Mouse (Mus musculus): ENCODE results near the gene Tmc7.

Gene Tmc7

GRCm38 (mm10) chr7:118584257-118584907 lies at the start of gene Tmc7:
Gene Tmc7, minus strand, starts transcription at chr7:118584736.
- DNase-seq (ENCODE audit: low spot score), result peak; percentile 32

- no peak for DNase-seq (ENCODE audit: low spot score)
These were observed 49.4 kb upstream of the Tmc7 start for GRCm38 (mm10) chr7:118633951-118634350.

GRCm38 (mm10) chr7:118633094-118633493 lies 48.6 kb upstream of the Tmc7 start:
- DNase-seq (ENCODE audit: low spot score), result no peak

GRCm38 (mm10) chr7:118627550-118628298 lies 43.2 kb upstream of the Tmc7 start:
- DNase-seq (ENCODE audit: low spot score), result no peak

- DNase-seq (ENCODE audit: low spot score), result no peak
These were observed 36.6 kb upstream of the Tmc7 start for GRCm38 (mm10) chr7:118621094-118621493.

- DNase-seq (ENCODE audit: low spot score), result no peak
These were observed 35.8 kb upstream of the Tmc7 start for GRCm38 (mm10) chr7:118620243-118620906.

GRCm38 (mm10) chr7:118618104-118618503 lies 33.6 kb upstream of the Tmc7 start:
- DNase-seq (ENCODE audit: low spot score), result no peak

GRCm38 (mm10) chr7:118614076-118614475 lies 29.5 kb upstream of the Tmc7 start:
- DNase-seq (ENCODE audit: low spot score), result no peak

- no peak for DNase-seq (ENCODE audit: low spot score)
These were observed 27.4 kb upstream of the Tmc7 start for GRCm38 (mm10) chr7:118611933-118612332.

- no peak for DNase-seq (ENCODE audit: low spot score)
These were observed 26.7 kb upstream of the Tmc7 start for GRCm38 (mm10) chr7:118611185-118611749.

GRCm38 (mm10) chr7:118610721-118611120 lies 26.2 kb upstream of the Tmc7 start:
- DNase-seq (ENCODE audit: low spot score), result no peak

GRCm38 (mm10) chr7:118609815-118610214 lies 25.3 kb upstream of the Tmc7 start:
- DNase-seq (ENCODE audit: low spot score), result no peak

GRCm38 (mm10) chr7:118604842-118605241 lies 20.3 kb upstream of the Tmc7 start:
- DNase-seq (ENCODE audit: low spot score), result no peak

- no peak for DNase-seq (ENCODE audit: low spot score)
These were observed 15.6 kb upstream of the Tmc7 start for GRCm38 (mm10) chr7:118599954-118600631.

- no peak for DNase-seq (ENCODE audit: low spot score)
These were observed 12.7 kb upstream of the Tmc7 start, which contains the start of gene Tmc5 for GRCm38 (mm10) chr7:118597201-118597600. Gene Tmc5, plus strand, starts transcription at chr7:118597297.

- DNase-seq (ENCODE audit: low spot score), result no peak
These were observed 11.7 kb upstream of the Tmc7 start for GRCm38 (mm10) chr7:118596271-118596670.

GRCm38 (mm10) chr7:118595228-118595627 lies 10.7 kb upstream of the Tmc7 start:
- peak; percentile 98 for DNase-seq (ENCODE audit: low spot score)

GRCm38 (mm10) chr7:118594611-118595010 lies 10.1 kb upstream of the Tmc7 start:
- DNase-seq (ENCODE audit: low spot score), result no peak

GRCm38 (mm10) chr7:118593567-118594407 lies 9.3 kb upstream of the Tmc7 start:
- DNase-seq (ENCODE audit: low spot score), result no peak

GRCm38 (mm10) chr7:118592146-118592545 lies 7.6 kb upstream of the Tmc7 start:
- no peak for DNase-seq (ENCODE audit: low spot score)

GRCm38 (mm10) chr7:118590726-118591305 lies 6.3 kb upstream of the Tmc7 start:
- DNase-seq (ENCODE audit: low spot score), result no peak

Measured in ovary, postnatal 14 days (tissue).